Mouse (Mus musculus): ENCODE measurements around the gene Cdc42se1.

Cdc42se1 gene

GRCm38 (mm10) chr3:95284501-95285281 lies 56.2 kb downstream of the Cdc42se1 start:
- no peak for DNase-seq (ENCODE audit: low read depth, low spot score)

- DNase-seq (ENCODE audit: low read depth, low spot score), result no peak
These were observed 56.9 kb downstream of the Cdc42se1 start for GRCm38 (mm10) chr3:95285390-95285789.
